Comparison of ENCODE assay signal across 8 mouse cellular contexts in the genomic region with DNA sequence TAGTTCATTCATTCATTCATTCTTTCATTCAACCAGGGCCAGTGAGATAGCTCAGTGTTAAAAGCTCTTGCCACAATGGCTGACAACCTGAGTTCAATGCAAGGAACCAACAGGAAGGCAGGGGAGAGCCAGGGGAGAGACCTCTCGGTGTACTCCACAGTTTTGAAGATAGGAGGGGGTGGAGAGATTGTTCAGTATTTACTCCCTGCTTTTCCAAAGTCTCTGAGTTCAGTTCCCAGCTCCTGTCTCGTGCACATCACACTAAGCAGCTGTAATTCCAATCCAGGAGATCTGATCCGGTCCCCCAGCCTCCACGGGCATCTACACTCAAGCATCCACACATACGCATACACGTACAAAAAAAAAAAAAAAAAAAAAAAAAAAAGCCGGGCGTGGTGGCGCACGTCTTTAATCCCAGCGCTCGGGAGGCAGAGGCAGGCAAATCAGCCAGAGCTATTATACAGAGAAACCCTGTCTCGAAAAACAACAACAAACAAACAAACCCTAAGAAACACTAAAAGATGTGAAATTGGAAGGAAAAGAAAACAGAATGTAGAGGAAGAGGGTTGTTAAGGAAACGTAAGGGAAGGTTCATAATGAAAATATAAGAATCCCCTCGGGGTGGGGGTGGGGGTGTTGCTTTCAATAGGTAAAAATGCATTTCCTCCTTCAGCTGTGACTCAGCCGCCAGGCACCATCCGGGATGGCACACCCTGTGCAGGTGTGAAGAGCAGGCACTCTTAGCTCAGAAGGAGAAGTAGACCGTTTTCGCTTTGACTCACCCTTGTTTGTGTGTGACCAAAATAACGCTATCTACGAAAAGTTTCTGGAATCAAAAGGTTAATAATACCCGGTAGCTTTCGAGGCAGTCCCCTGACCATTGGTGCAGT. TPM values are rescaled to one million over a fixed set of nuclear protein-coding genes. Genes with fewer than 3 reads are reported as not detected.
A peak's percentile ranks its signal among the peaks of the same experiment; 100 is the strongest.
DNase-seq lines count a peak whose midpoint lies in the region; ATAC-seq and TF ChIP-seq lines count a peak whose summit lies in the region.

No protein-coding gene starts in this region.

- TF ChIP-seq CTCF in intestine, postnatal 0 days (IDR thresholded peaks at IDR 0.05; ENCODE audit: low read depth) = no peak

- peak overlapping the region; percentile 22 for H3K4me3 ChIP-seq in kidney, embryonic 14.5 days (ENCODE audit: low read length)
- H3K4me3 ChIP-seq in embryonic facial prominence, embryonic 15.5 days (replicated peaks) = peak overlapping the region; percentile 25
- H3K4me3 ChIP-seq in intestine, postnatal 0 days (ENCODE audit: low read depth, low read length) = peak overlapping the region; percentile 38

- H3K9ac ChIP-seq in kidney, embryonic 14.5 days (ENCODE audit: low read depth, low read length) = no peak overlapping the region
- H3K9ac ChIP-seq in embryonic facial prominence, embryonic 15.5 days = no peak overlapping the region
- peak overlapping the region; percentile 26; the same call in 1 of the 2 replicates for H3K9ac ChIP-seq in intestine, postnatal 0 days (ENCODE audit: low read depth, low read length)

- no peak for ATAC-seq in kidney, embryonic 14.5 days (ENCODE audit: low FRiP score, low TSS enrichment)
- no peak for ATAC-seq in embryonic facial prominence, embryonic 15.5 days (ENCODE audit: insufficient number of reproducible peaks, low FRiP score, low TSS enrichment, low read depth)
- peak; percentile 66 for ATAC-seq in intestine, postnatal 0 days
- peak; percentile 54 for ATAC-seq in megakaryocyte-erythroid progenitor cell, adult 5-6 weeks (replicated peaks; ENCODE audit: low FRiP score, low TSS enrichment, poor library complexity, severe bottlenecking)

- H3K36me3 ChIP-seq in kidney, embryonic 14.5 days (ENCODE audit: control insufficient read depth, insufficient read depth, low read length) = no peaks in the 10 kb centered on the region
- H3K36me3 ChIP-seq in embryonic facial prominence, embryonic 15.5 days = no peaks in the 10 kb centered on the region
- no peaks in the 10 kb centered on the region for H3K36me3 ChIP-seq in intestine, postnatal 0 days (ENCODE audit: control insufficient read depth, insufficient read depth)

- no peaks in the 10 kb centered on the region for H3K9me3 ChIP-seq in kidney, embryonic 14.5 days (ENCODE audit: control insufficient read depth, low read length)
- no peaks in the 10 kb centered on the region for H3K9me3 ChIP-seq in embryonic facial prominence, embryonic 15.5 days (replicated peaks)
- no peaks in the 10 kb centered on the region for H3K9me3 ChIP-seq in intestine, postnatal 0 days (ENCODE audit: control insufficient read depth)

- 64% methylated on average over 23 of the region's 23 CpGs for WGBS in kidney, embryonic 14.5 days
- WGBS in embryonic facial prominence, embryonic 15.5 days = 63% methylated on average over 23 of the region's 23 CpGs
- 46% methylated on average over 23 of the region's 23 CpGs for WGBS in intestine, postnatal 0 days

- no peaks in the 10 kb centered on the region for H3K4me1 ChIP-seq in kidney, embryonic 14.5 days (ENCODE audit: control insufficient read depth, insufficient read depth, low read length)
- no peaks in the 10 kb centered on the region for H3K4me1 ChIP-seq in embryonic facial prominence, embryonic 15.5 days
- H3K4me1 ChIP-seq in intestine, postnatal 0 days (replicated peaks; ENCODE audit: control insufficient read depth, insufficient read depth, low read length) = no peaks in the 10 kb centered on the region

- H3K4me2 ChIP-seq in kidney, embryonic 14.5 days (replicated peaks; ENCODE audit: low read depth, low read length) = peak overlapping the region; percentile 44
- peak overlapping the region; percentile 41 for H3K4me2 ChIP-seq in embryonic facial prominence, embryonic 15.5 days (replicated peaks)
- peak overlapping the region; percentile 69 for H3K4me2 ChIP-seq in intestine, postnatal 0 days (replicated peaks; ENCODE audit: low read depth)

- no peaks in the 10 kb centered on the region for H3K27me3 ChIP-seq in kidney, embryonic 14.5 days (ENCODE audit: control insufficient read depth, insufficient read depth, low read length)
- H3K27me3 ChIP-seq in embryonic facial prominence, embryonic 15.5 days = no peaks in the 10 kb centered on the region
- no peaks in the 10 kb centered on the region for H3K27me3 ChIP-seq in intestine, postnatal 0 days (replicated peaks; ENCODE audit: control insufficient read depth, insufficient read depth, low read length)

- H3K27ac ChIP-seq in kidney, embryonic 14.5 days (ENCODE audit: low read depth, low read length) = no peak overlapping the region
- H3K27ac ChIP-seq in embryonic facial prominence, embryonic 15.5 days (replicated peaks) = no peak overlapping the region
- no peak overlapping the region for H3K27ac ChIP-seq in intestine, postnatal 0 days (ENCODE audit: low read depth, low read length)

- no peak for DNase-seq in kidney, adult 9 months
- peak; percentile 83 for DNase-seq in thymus, postnatal 0 days (ENCODE audit: low spot score)
- no peak for DNase-seq in gastrocnemius, postnatal 10 days
- no peak for DNase-seq in cerebellum, postnatal 36 days

RNA-seq across cellular contexts. Expression of gene Sub1, which starts 13.2 kb away (rescaled TPM):
- 790 and 1,118 TPM in 2 replicates for polyA plus RNA-seq in kidney, embryonic 14.5 days (2014; fragmentation: Nextera tagmentation; extraction: Ambion mirVana)
- 614 and 655 TPM in 2 replicates for polyA plus RNA-seq in embryonic facial prominence, embryonic 15.5 days (2015; fragmentation: Nextera tagmentation; extraction: Ambion mirVana)
- polyA plus RNA-seq in intestine, postnatal 0 days (2015; fragmentation: Nextera tagmentation; extraction: Ambion mirVana) = 460 and 474 TPM in 2 replicates
- total RNA-seq in megakaryocyte-erythroid progenitor cell, adult 5-6 weeks (2014; fragmentation: Nextera tagmentation) = 341 and 370 TPM in 2 replicates
- 614 and 656 TPM in 2 replicates for total RNA-seq in megakaryocyte-erythroid progenitor cell, adult 5-6 weeks (2017)
- polyA plus RNA-seq in thymus, postnatal 0 days (2015; fragmentation: Nextera tagmentation; extraction: Ambion mirVana) = 1,079 and 1,123 TPM in 2 replicates
- total RNA-seq in gastrocnemius, postnatal 10 days (2021) = 100 to 1,000 TPM; 152 to 153 TPM

Comparison
In these comparisons a context has a peak if more than half of its experiments do, and no peak if none do; other contexts are left out.
1. ATAC-seq: peak in intestine, postnatal 0 days (single experiment) and megakaryocyte-erythroid progenitor cell, adult 5-6 weeks (single experiment); none in kidney, embryonic 14.5 days (single experiment) and embryonic facial prominence, embryonic 15.5 days (single experiment).
2. Peak in every context shown above with its lines, with median percentiles within 50 percentile points of each other: H3K4me2 ChIP-seq and H3K4me3 ChIP-seq.